Mouse (Mus musculus) lung, adult 10 weeks (tissue): ENCODE results near the gene Lyg1. TPM values are rescaled to one million over a fixed set of nuclear protein-coding genes. Genes with fewer than 3 reads are reported as not detected.

Experiments
- polyA plus RNA-seq: library from polyadenylated mRNA; stranded (reverse); fragments of 350-450 nt; fragmentation: Illumina TruSeq; extraction: RNeasy Lipid Tissue Mini Kit (QIAGEN cat#74804); gene quantifications from one replicate; pipeline ENCODE4 v1.2.3, GENCODE M21; 2014; ENCODE audit warnings: low read depth, low replicate concordance; ENCODE audit not compliant: insufficient read depth

The Lyg1 gene
- polyA plus RNA-seq: not detected

DNA sequence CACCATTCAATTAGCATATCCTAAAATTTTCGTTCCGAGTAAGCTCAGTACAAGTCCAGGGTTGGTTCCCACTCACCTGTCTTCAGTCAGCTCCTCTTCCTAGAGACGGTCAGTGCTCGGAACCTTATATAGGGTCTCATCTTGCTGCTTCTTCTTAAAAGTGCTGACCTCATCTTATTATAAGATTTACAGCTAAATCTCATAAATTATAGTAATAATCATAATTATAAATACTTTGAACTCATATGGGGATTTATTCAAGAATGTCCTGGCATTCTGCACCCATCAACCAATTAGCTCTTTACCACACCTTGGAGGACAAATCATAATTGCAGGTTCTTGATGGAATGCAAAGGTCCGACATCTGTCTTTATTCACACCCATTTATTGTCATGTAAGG lies at the start of gene Lyg1:
TSS of gene Lyg1 (minus strand) at position 101 of the 400 bp plus-strand sequence.

DNA sequence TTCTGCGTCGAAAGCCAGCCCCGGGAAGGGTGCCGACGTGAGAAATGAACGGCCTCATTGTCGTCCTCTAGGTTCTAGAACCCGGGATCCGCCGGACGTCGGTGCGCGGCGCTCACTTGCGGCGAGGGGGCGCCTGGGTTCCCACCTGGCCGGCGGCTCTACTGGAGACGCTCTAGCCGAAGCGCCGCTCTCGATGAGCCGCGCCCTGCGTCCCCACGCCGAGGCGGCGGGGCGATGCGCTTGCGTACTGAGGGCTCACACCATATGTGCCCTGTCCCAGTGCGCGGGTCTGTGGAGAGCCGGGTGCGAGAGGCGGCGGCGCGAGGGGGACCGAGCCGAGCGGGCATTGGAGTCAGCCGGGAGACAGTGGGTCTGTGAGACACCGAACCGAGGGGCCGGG lies 40.3 kb upstream of the Lyg1 start, which contains the start of the genes Txndc9 and Eif5b:
TSS of gene Txndc9 (minus strand) at position 27 of the 400 bp plus-strand sequence.
TSS of gene Eif5b (plus strand) at position 144 of the 400 bp plus-strand sequence.

DNA sequence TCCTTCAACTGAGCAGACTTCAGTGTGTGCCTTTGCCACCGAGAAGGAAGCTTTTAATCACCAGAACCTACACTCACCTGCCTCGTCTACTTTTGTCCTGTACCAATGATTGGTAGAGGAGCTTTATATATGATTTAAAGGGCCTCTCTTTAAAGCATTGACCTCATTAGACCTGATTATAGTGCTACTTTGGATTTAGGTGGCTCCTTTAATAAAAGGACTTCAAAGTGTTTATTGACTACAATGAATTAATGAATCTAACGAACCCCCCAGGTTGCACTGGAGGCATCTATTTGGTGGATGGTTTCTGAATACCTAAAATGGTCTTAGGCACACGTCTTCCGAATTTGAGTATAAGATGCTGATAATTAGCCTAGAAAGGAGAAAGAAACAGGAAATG lies 41.2 kb downstream of the Lyg1 start, which contains the start of gene Lyg2:
TSS of gene Lyg2 (minus strand) at position 101 of the 400 bp plus-strand sequence.

Other genes starting within 250 kb of the Lyg1 start
- gene 2010300C02Rik, start 237.7 kb downstream of the Lyg1 start, polyA plus RNA-seq: 8.2 TPM
- 4.6 TPM for gene Tsga10, start 91.3 kb downstream of the Lyg1 start, polyA plus RNA-seq
- gene Lipt1, start 86.0 kb downstream of the Lyg1 start, polyA plus RNA-seq: 2.1 TPM
- 17.6 TPM for gene Mitd1, start 67.3 kb downstream of the Lyg1 start, polyA plus RNA-seq
- 118 TPM for gene Mrpl30, start 67.3 kb downstream of the Lyg1 start, polyA plus RNA-seq
- gene Lyg2, start 41.3 kb downstream of the Lyg1 start, polyA plus RNA-seq: not detected
- 45.9 TPM for gene Txndc9, start 40.1 kb upstream of the Lyg1 start, polyA plus RNA-seq
- 20.9 TPM for gene Eif5b, start 40.3 kb upstream of the Lyg1 start, polyA plus RNA-seq
- 6.4 TPM for gene Rev1, start 172.0 kb upstream of the Lyg1 start, polyA plus RNA-seq